Mouse (Mus musculus): ENCODE data around the gene Sbno2. TPM values are rescaled to one million over a fixed set of nuclear protein-coding genes. Genes with fewer than 3 reads are reported as not detected.

The Sbno2 gene
- polyA plus RNA-seq, 1 experiment from 2014 or later: 17.2 TPM

GRCm38 (mm10) chr10:80138553-80139438 is 33.4 kb upstream of the Sbno2 start, which contains the start of gene Atp5d:
Gene Atp5d, plus strand, starts transcription at chr10:80138632.
- H3K27me3 ChIP-seq (ENCODE audit: control insufficient read depth, insufficient read depth, low read length): peaks cover 3% of the 10 kb centered on the region; the same call in 1 of the 2 replicates

GRCm38 (mm10) chr10:80137626-80138552 is 32.5 kb upstream of the Sbno2 start:
- ATAC-seq (ENCODE audit: insufficient read depth, low FRiP score): no peak
- Histone ChIP-seq H3K4me2 (ENCODE audit: low read depth, low read length) (peak overlapping the region; percentile 99), H3K27me3 (ENCODE audit: control insufficient read depth, insufficient read depth, low read length) (peaks cover 3% of the 10 kb centered on the region; the same call in 1 of the 2 replicates), H3K27ac (ENCODE audit: low read length) (peak overlapping the region; percentile 82), H3K9ac (ENCODE audit: low read length) (peak overlapping the region; percentile 86), H3K4me1 (ENCODE audit: control insufficient read depth, insufficient read depth, low read length) (peaks cover 31% of the 10 kb centered on the region), H3K9me3 (replicated peaks; ENCODE audit: control insufficient read depth, low read length) (no peaks in the 10 kb centered on the region), H3K36me3 (ENCODE audit: control insufficient read depth, insufficient read depth, low read length) (no peaks in the 10 kb centered on the region), H3K4me3 (replicated peaks; ENCODE audit: low read length) (peak overlapping the region; percentile 67)
- 6% methylated on average over 24 of the region's 33 CpGs for WGBS

More at GRCm38 (mm10) chr10:80138553-80139438, 33.4 kb upstream of the Sbno2 start, which contains the start of gene Atp5d:
- Histone ChIP-seq H3K9ac (ENCODE audit: low read length) (peak within 1 kb of the TSS; percentile 86), H3K27ac (ENCODE audit: low read length) (peak within 1 kb of the TSS; percentile 82), H3K4me2 (ENCODE audit: low read depth, low read length) (peak within 1 kb of the TSS; percentile 99), H3K4me3 (replicated peaks; ENCODE audit: low read length) (peak within 1 kb of the TSS; percentile 67), H3K36me3 (ENCODE audit: control insufficient read depth, insufficient read depth, low read length) (0 out of 2 replicates have a peak, but pooled peaks cover under 1% of the 10 kb centered on the region), H3K4me1 (ENCODE audit: control insufficient read depth, insufficient read depth, low read length) (peaks cover 31% of the 10 kb centered on the region), H3K9me3 (replicated peaks; ENCODE audit: control insufficient read depth, low read length) (no peaks in the 10 kb centered on the region)
- under 1% methylated on average over 85 of the region's 94 CpGs for WGBS
- ATAC-seq (ENCODE audit: insufficient read depth, low FRiP score): peak; percentile 5

DNA sequence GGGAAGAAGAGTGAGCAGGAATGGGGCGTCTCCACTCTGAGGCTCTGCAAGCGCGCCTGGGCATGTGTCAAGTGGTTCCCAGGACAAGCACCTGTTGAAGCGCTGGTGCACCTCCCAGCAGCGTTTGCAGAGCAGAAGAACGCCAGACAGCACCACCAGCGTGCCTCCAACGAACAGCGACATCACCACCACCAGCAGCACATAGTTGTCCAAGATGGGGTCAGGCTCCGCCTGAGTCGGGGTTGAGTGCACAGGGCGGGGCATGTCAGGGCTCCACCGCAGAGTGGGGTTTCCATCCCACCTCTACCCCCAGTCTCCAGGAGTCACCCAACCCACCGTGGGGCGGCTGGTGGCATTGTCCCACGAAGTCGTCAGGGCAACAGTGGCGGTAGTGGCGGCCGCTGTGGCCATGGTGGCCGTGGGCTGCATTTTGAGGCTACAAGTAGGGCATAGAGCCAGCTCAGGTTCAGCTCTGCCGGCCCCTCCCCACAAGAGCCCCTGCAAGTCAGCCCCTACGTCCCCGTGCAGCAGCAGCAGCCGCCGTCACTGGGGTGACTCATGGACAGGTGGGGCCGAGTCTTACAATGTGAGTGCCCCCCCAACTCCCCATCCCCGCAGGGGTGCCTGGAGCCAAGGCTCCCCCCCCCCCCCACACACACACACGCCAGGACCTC is 31.7 kb upstream of the Sbno2 start:
- H3K27ac ChIP-seq (ENCODE audit: low read length): peak overlapping the region; percentile 82
- peak overlapping the region; percentile 67 for H3K4me3 ChIP-seq (replicated peaks; ENCODE audit: low read length)
- peaks cover 28% of the 10 kb centered on the region for H3K4me1 ChIP-seq (ENCODE audit: control insufficient read depth, insufficient read depth, low read length)
- H3K9ac ChIP-seq (ENCODE audit: low read length): peak overlapping the region; percentile 60
- H3K27me3 ChIP-seq (ENCODE audit: control insufficient read depth, insufficient read depth, low read length): peaks cover 3% of the 10 kb centered on the region; the same call in 1 of the 2 replicates
- WGBS: 5% methylated on average over 29 of the region's 29 CpGs
- H3K36me3 ChIP-seq (ENCODE audit: control insufficient read depth, insufficient read depth, low read length): 0 out of 2 replicates have a peak, but pooled peaks cover 3% of the 10 kb centered on the region
- peak overlapping the region; percentile 99 for H3K4me2 ChIP-seq (ENCODE audit: low read depth, low read length)
- no peaks in the 10 kb centered on the region for H3K9me3 ChIP-seq (replicated peaks; ENCODE audit: control insufficient read depth, low read length)
- no peak for ATAC-seq (ENCODE audit: insufficient read depth, low FRiP score)

DNA sequence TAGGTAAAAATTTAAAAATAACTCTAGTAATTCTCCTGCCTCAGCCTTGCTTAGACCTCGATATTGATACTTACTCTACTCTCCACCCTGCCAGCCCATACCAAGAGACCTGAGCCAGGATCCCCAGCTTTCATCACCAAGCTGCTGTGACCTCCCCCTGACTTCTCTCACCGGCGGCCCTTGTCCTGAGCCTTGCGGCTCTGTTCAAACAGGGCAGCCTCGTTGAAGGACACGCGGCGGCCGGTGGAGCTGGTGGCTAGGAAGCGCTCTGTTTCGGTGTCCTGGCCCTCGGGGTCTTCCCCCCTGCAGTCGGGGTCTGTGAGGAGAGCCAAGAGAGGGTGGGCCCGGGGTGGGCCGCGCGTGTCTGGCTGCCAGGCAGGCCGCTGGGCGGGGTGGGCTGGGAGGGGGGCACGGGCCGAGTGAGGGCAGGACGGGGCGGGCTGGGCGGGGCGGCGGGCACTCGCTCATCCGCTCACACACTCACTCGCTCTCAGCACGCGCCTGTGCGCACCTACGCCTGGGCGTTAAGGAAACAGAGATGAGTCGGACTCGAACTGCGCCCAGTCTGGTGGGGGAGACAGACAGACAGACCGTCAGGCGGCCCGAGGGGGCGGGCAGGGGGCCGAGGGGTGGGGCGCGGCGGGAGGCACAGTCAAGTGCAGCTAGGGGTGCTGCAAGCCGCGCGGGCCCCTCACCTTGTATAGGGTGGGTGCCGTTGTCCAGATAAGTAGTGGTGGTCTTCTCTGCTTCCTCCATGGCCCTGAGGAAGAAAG is 31.0 kb upstream of the Sbno2 start:
- peak overlapping the region; percentile 60 for H3K9ac ChIP-seq (ENCODE audit: low read length)
- peak overlapping the region; percentile 67 for H3K4me3 ChIP-seq (replicated peaks; ENCODE audit: low read length)
- H3K9me3 ChIP-seq (replicated peaks; ENCODE audit: control insufficient read depth, low read length): no peaks in the 10 kb centered on the region
- 0 out of 2 replicates have a peak, but pooled peaks cover 3% of the 10 kb centered on the region for H3K36me3 ChIP-seq (ENCODE audit: control insufficient read depth, insufficient read depth, low read length)
- peaks cover 30% of the 10 kb centered on the region for H3K4me1 ChIP-seq (ENCODE audit: control insufficient read depth, insufficient read depth, low read length)
- peak overlapping the region; percentile 82; the same call in 1 of the 2 replicates for H3K27ac ChIP-seq (ENCODE audit: low read length)
- H3K4me2 ChIP-seq (ENCODE audit: low read depth, low read length): peak overlapping the region; percentile 99
- 23% methylated on average over 41 of the region's 49 CpGs for WGBS
- no peak for ATAC-seq (ENCODE audit: insufficient read depth, low FRiP score)
- H3K27me3 ChIP-seq (ENCODE audit: control insufficient read depth, insufficient read depth, low read length): peaks cover 3% of the 10 kb centered on the region; the same call in 1 of the 2 replicates

DNA sequence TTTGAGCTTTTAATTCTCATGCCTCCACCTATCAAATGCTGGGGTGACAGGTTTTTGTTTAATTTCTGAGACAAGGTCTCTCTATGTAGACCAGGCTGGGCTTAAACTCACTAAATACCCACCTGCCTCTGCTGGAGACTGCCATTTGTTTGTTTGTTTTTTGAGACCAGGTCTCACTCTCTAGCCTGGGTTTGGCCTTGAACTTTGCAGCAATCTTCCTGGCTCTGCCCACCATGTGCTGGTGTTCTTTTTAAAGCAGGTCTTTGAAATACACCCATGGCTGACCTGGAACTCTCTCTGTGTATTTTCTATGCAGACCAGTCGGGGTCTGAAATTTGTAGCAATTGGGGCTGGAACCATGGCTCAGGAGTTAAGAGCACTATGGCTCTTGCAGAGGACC is 30.3 kb upstream of the Sbno2 start:
- WGBS: 88% methylated on average over 1 of the region's 1 CpGs
- H3K4me1 ChIP-seq (ENCODE audit: control insufficient read depth, insufficient read depth, low read length): peaks cover 34% of the 10 kb centered on the region

DNA sequence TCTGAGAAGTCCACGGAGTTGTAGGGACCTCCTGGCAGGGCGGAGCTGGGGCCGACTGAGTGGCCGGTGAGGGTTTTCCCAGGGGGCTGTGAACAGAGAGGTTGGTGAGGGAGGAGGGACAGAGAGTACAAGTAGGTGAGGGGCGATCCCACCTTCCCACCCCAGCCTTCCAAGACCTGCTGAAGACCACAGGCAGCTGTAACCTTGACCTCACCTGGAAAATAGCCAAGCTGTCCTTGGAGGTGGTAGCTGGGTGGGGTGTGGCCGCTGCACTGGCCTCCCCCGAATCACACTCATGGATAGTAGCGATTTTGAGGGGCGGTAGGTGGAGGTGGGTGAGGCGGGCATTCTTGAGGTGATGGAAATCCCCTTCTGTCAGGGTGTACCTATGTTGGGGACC is 29.8 kb upstream of the Sbno2 start:
- no peak for ATAC-seq (ENCODE audit: insufficient read depth, low FRiP score)
- H3K27me3 ChIP-seq (ENCODE audit: control insufficient read depth, insufficient read depth, low read length): peaks cover 3% of the 10 kb centered on the region; the same call in 1 of the 2 replicates
- H3K4me2 ChIP-seq (ENCODE audit: low read depth, low read length): no peak overlapping the region
- no peak overlapping the region for H3K9ac ChIP-seq (ENCODE audit: low read length)
- peaks cover 35% of the 10 kb centered on the region for H3K4me1 ChIP-seq (ENCODE audit: control insufficient read depth, insufficient read depth, low read length)
- no peaks in the 10 kb centered on the region for H3K9me3 ChIP-seq (replicated peaks; ENCODE audit: control insufficient read depth, low read length)
- H3K36me3 ChIP-seq (ENCODE audit: control insufficient read depth, insufficient read depth, low read length): peaks cover 8% of the 10 kb centered on the region
- 77% methylated on average over 10 of the region's 10 CpGs for WGBS
- no peak overlapping the region for H3K27ac ChIP-seq (ENCODE audit: low read length)
- no peak overlapping the region for H3K4me3 ChIP-seq (replicated peaks; ENCODE audit: low read length)

More for the DNA sequence above, 30.3 kb upstream of the Sbno2 start:
- Histone ChIP-seq H3K9ac (ENCODE audit: low read length) (no peak overlapping the region), H3K9me3 (replicated peaks; ENCODE audit: control insufficient read depth, low read length) (no peaks in the 10 kb centered on the region), H3K27me3 (ENCODE audit: control insufficient read depth, insufficient read depth, low read length) (peaks cover 3% of the 10 kb centered on the region; the same call in 1 of the 2 replicates), H3K4me2 (ENCODE audit: low read depth, low read length) (no peak overlapping the region), H3K36me3 (ENCODE audit: control insufficient read depth, insufficient read depth, low read length) (0 out of 2 replicates have a peak, but pooled peaks cover 3% of the 10 kb centered on the region), H3K4me3 (replicated peaks; ENCODE audit: low read length) (no peak overlapping the region), H3K27ac (ENCODE audit: low read length) (no peak overlapping the region)
- no peak for ATAC-seq (ENCODE audit: insufficient read depth, low FRiP score)

GRCm38 (mm10) chr10:80134421-80134820 is 29.1 kb upstream of the Sbno2 start:
- no peak overlapping the region for H3K9ac ChIP-seq (ENCODE audit: low read length)
- no peak for ATAC-seq (ENCODE audit: insufficient read depth, low FRiP score)
- H3K4me1 ChIP-seq (ENCODE audit: control insufficient read depth, insufficient read depth, low read length): peaks cover 35% of the 10 kb centered on the region
- H3K27ac ChIP-seq (ENCODE audit: low read length): no peak overlapping the region
- H3K4me2 ChIP-seq (ENCODE audit: low read depth, low read length): no peak overlapping the region
- H3K9me3 ChIP-seq (replicated peaks; ENCODE audit: control insufficient read depth, low read length): no peaks in the 10 kb centered on the region
- 91% methylated on average over 9 of the region's 9 CpGs for WGBS
- H3K36me3 ChIP-seq (ENCODE audit: control insufficient read depth, insufficient read depth, low read length): peaks cover 10% of the 10 kb centered on the region
- no peak overlapping the region for H3K4me3 ChIP-seq (replicated peaks; ENCODE audit: low read length)
- H3K27me3 ChIP-seq (ENCODE audit: control insufficient read depth, insufficient read depth, low read length): peaks cover 3% of the 10 kb centered on the region; the same call in 1 of the 2 replicates
